Mouse (Mus musculus) ES-Bruce4 (cell line): ENCODE data around the gene Angel2.

Source experiments
- CTCF ChIP-seq: IDR thresholded peaks from one replicate; pipeline ENCODE4 v1.8.1; 2011; ENCODE audit warnings: low read depth, low read length
- EP300 ChIP-seq: IDR thresholded peaks from 2 replicates; pipeline ENCODE4 v1.6.1; 2011; ENCODE audit warnings: low read depth, low read length; ENCODE audit not compliant: insufficient read depth
- POLR2A ChIP-seq: IDR thresholded peaks from one replicate; pipeline ENCODE4 v1.8.1; 2011; ENCODE audit warnings: low read length; ENCODE audit not compliant: insufficient read depth

DNA sequence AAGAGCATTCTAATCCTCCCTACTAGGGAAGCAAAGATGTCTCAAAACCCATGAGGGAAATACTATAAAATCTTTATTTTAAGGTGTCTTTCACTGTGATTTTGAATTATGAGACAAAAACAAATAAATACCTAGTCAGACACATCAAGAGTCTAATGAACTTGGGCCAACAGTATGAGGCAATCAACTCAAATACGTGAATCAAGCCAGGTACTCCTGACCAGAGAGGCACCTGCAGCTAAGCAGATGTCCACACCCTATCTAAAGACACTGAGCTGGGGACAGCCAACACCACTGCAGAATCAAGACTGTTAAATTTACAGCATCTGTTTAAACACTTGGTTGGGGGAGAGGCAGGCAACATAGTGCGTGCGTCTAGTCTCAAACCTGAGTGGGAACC is 20.8 kb upstream of the Angel2 start:
- TF ChIP-seq EP300 (no peak), CTCF (no peak), POLR2A (no peak)
